Mouse (Mus musculus) right cerebral cortex, postnatal 25 days (tissue): ENCODE measurements around the gene Srsf12.
A peak's percentile ranks its signal among the peaks of the same experiment; 100 is the strongest.

Source experiments
- DNase-seq: peaks from one replicate; pipeline ENCODE4 v3.0.0; 2022

Srsf12 gene

GRCm38 (mm10) chr4:33208881-33209841 is at the start of gene Srsf12:
TSS of gene Srsf12 (plus strand) at chr4:33208991.
- DNase-seq: peak; percentile 45

GRCm38 (mm10) chr4:33183477-33183876 is 25.3 kb upstream of the Srsf12 start:
- peak; percentile 31 for DNase-seq

GRCm38 (mm10) chr4:33188164-33188563 is 20.6 kb upstream of the Srsf12 start:
- peak; percentile 7 for DNase-seq

GRCm38 (mm10) chr4:33188781-33189734 is 19.7 kb upstream of the Srsf12 start:
- DNase-seq: peak; percentile 86

GRCm38 (mm10) chr4:33189735-33190036 is 19.1 kb upstream of the Srsf12 start, which contains the start of gene Pm20d2:
TSS of gene Pm20d2 (minus strand) at chr4:33189737.
- DNase-seq: no peak

GRCm38 (mm10) chr4:33198117-33198516 is 10.7 kb upstream of the Srsf12 start:
- no peak for DNase-seq

GRCm38 (mm10) chr4:33204682-33205081 is 4.1 kb upstream of the Srsf12 start:
- DNase-seq: peak; percentile 17

- no peak for DNase-seq
Observed at GRCm38 (mm10) chr4:33207551-33207950, 1.2 kb upstream of the Srsf12 start.

GRCm38 (mm10) chr4:33221847-33222246 is 13.1 kb downstream of the Srsf12 start:
- no peak for DNase-seq

- no peak for DNase-seq
Observed at GRCm38 (mm10) chr4:33224003-33224675, 15.3 kb downstream of the Srsf12 start.

GRCm38 (mm10) chr4:33227164-33227563 is 18.4 kb downstream of the Srsf12 start:
- no peak for DNase-seq

GRCm38 (mm10) chr4:33229639-33230038 is 20.8 kb downstream of the Srsf12 start:
- DNase-seq: no peak

- DNase-seq: no peak
Observed at GRCm38 (mm10) chr4:33230881-33231280, 22.1 kb downstream of the Srsf12 start.

- no peak for DNase-seq
Observed at GRCm38 (mm10) chr4:33242536-33242935, 33.7 kb downstream of the Srsf12 start.

- DNase-seq: no peak
Observed at GRCm38 (mm10) chr4:33243016-33243758, 34.4 kb downstream of the Srsf12 start.

- DNase-seq: peak; percentile 34
Observed at GRCm38 (mm10) chr4:33243921-33244320, 35.1 kb downstream of the Srsf12 start.

GRCm38 (mm10) chr4:33245853-33246395 is 37.1 kb downstream of the Srsf12 start:
- no peak for DNase-seq

- peak; percentile 99 for DNase-seq
Observed at GRCm38 (mm10) chr4:33247479-33248053, 38.8 kb downstream of the Srsf12 start.

- DNase-seq: peak; percentile 98
Observed at GRCm38 (mm10) chr4:33248062-33248889, 39.5 kb downstream of the Srsf12 start.

GRCm38 (mm10) chr4:33248915-33249314 is 40.1 kb downstream of the Srsf12 start:
- no peak for DNase-seq
